Mouse (Mus musculus): ENCODE results near the gene Igdcc3. TPM values are rescaled to one million over a fixed set of nuclear protein-coding genes. Genes with fewer than 3 reads are reported as not detected.
"Not testable (repeated sequence)": the region's sequence is repeated elsewhere in the genome, so short reads cannot be mapped to it uniquely, and the experiment has no call there.

Gene Igdcc3
- polyA plus RNA-seq, 1 experiment from 2014 or later = 0.75 TPM

- H3K36me3 ChIP-seq = no peaks in the 10 kb centered on the region
- peaks cover 60% of the 10 kb centered on the region for H3K4me1 ChIP-seq
- H3K9ac ChIP-seq = peak overlapping the region; percentile 98
- H3K4me2 ChIP-seq = peak overlapping the region; percentile 99
- H3K4me3 ChIP-seq = peak overlapping the region; percentile 85
- H3K9me3 ChIP-seq (replicated peaks) = no peaks in the 10 kb centered on the region
- 0% methylated on average over 59 of the region's 59 CpGs for WGBS (ENCODE audit: insufficient replicate concordance)
- peak; percentile 94 for ATAC-seq
- no peaks in the 10 kb centered on the region for H3K27me3 ChIP-seq (replicated peaks)
- H3K27ac ChIP-seq = peak overlapping the region; percentile 100
These were observed 73.9 kb downstream of the Igdcc3 start for GRCm38 (mm10) chr9:65214778-65215493.

GRCm38 (mm10) chr9:65215494-65216126 lies 74.6 kb downstream of the Igdcc3 start:
- ATAC-seq = peak; percentile 82
- 3% methylated on average over 31 of the region's 31 CpGs for WGBS (ENCODE audit: insufficient replicate concordance)
- no peaks in the 10 kb centered on the region for H3K27me3 ChIP-seq (replicated peaks)
- peak overlapping the region; percentile 99 for H3K4me2 ChIP-seq
- H3K4me1 ChIP-seq = peaks cover 63% of the 10 kb centered on the region
- H3K9ac ChIP-seq = peak overlapping the region; percentile 98
- no peaks in the 10 kb centered on the region for H3K36me3 ChIP-seq
- peak overlapping the region; percentile 100 for H3K27ac ChIP-seq
- peak overlapping the region; percentile 85 for H3K4me3 ChIP-seq
- no peaks in the 10 kb centered on the region for H3K9me3 ChIP-seq (replicated peaks)

GRCm38 (mm10) chr9:65216972-65217371 lies 76.0 kb downstream of the Igdcc3 start:
- Histone ChIP-seq H3K9ac (peak overlapping the region; percentile 98), H3K4me3 (peak overlapping the region; percentile 85), H3K9me3 (replicated peaks) (no peaks in the 10 kb centered on the region), H3K27me3 (replicated peaks) (no peaks in the 10 kb centered on the region), H3K36me3 (no peaks in the 10 kb centered on the region), H3K4me1 (peaks cover 66% of the 10 kb centered on the region), H3K4me2 (peak overlapping the region; percentile 99), H3K27ac (peak overlapping the region; percentile 100)
- 10% methylated on average over 8 of the region's 8 CpGs for WGBS (ENCODE audit: insufficient replicate concordance)
- no peak for ATAC-seq

- WGBS (ENCODE audit: insufficient replicate concordance) = 16% methylated on average over 6 of the region's 6 CpGs
- H3K4me2 ChIP-seq = peak overlapping the region; percentile 99
These were observed 76.7 kb downstream of the Igdcc3 start for GRCm38 (mm10) chr9:65217661-65218060.

GRCm38 (mm10) chr9:65218916-65219315 lies 77.9 kb downstream of the Igdcc3 start:
- WGBS (ENCODE audit: insufficient replicate concordance) = 34% methylated on average over 1 of the region's 1 CpGs
- H3K27me3 ChIP-seq (replicated peaks) = no peaks in the 10 kb centered on the region
- no peak overlapping the region for H3K4me3 ChIP-seq
- H3K27ac ChIP-seq = peak overlapping the region; percentile 100
- peak overlapping the region; percentile 98 for H3K9ac ChIP-seq
- peaks cover 8% of the 10 kb centered on the region for H3K36me3 ChIP-seq
- H3K9me3 ChIP-seq (replicated peaks) = no peaks in the 10 kb centered on the region
- H3K4me1 ChIP-seq = peaks cover 60% of the 10 kb centered on the region
- no peak for ATAC-seq
- peak overlapping the region; percentile 99 for H3K4me2 ChIP-seq

More at GRCm38 (mm10) chr9:65217661-65218060, 76.7 kb downstream of the Igdcc3 start:
- peak overlapping the region; percentile 85 for H3K4me3 ChIP-seq
- H3K4me1 ChIP-seq = peaks cover 66% of the 10 kb centered on the region
- no peaks in the 10 kb centered on the region for H3K9me3 ChIP-seq (replicated peaks)
- no peaks in the 10 kb centered on the region for H3K27me3 ChIP-seq (replicated peaks)
- 0 out of 2 replicates have a peak, but pooled peaks cover 3% of the 10 kb centered on the region for H3K36me3 ChIP-seq
- H3K9ac ChIP-seq = peak overlapping the region; percentile 98
- peak overlapping the region; percentile 100 for H3K27ac ChIP-seq
- ATAC-seq = no peak

- not testable (repeated sequence) for H3K27me3 ChIP-seq (replicated peaks); H3K36me3 ChIP-seq; H3K4me3 ChIP-seq; H3K4me2 ChIP-seq; ATAC-seq; H3K9ac ChIP-seq; H3K9me3 ChIP-seq (replicated peaks); H3K27ac ChIP-seq
- peaks cover 51% of the 10 kb centered on the region for H3K4me1 ChIP-seq
- WGBS (ENCODE audit: insufficient replicate concordance) = 43% methylated on average over 3 of the region's 3 CpGs
These were observed 79.4 kb downstream of the Igdcc3 start for GRCm38 (mm10) chr9:65220398-65220797.

- Histone ChIP-seq H3K27ac (no peak overlapping the region), H3K36me3 (peaks cover 13% of the 10 kb centered on the region), H3K9ac (no peak overlapping the region), H3K4me1 (peaks cover 16% of the 10 kb centered on the region), H3K9me3 (replicated peaks) (no peaks in the 10 kb centered on the region), H3K4me2 (no peak overlapping the region), H3K4me3 (no peak overlapping the region), H3K27me3 (replicated peaks) (no peaks in the 10 kb centered on the region)
- 72% methylated on average over 6 of the region's 6 CpGs for WGBS (ENCODE audit: insufficient replicate concordance)
- no peak for ATAC-seq
These were observed 82.9 kb downstream of the Igdcc3 start for GRCm38 (mm10) chr9:65223927-65224326.

- Histone ChIP-seq H3K4me2 (no peak overlapping the region), H3K36me3 (peaks cover 27% of the 10 kb centered on the region), H3K9ac (no peak overlapping the region), H3K4me3 (no peak overlapping the region), H3K27ac (no peak overlapping the region), H3K9me3 (replicated peaks) (no peaks in the 10 kb centered on the region), H3K4me1 (peaks cover 3% of the 10 kb centered on the region), H3K27me3 (replicated peaks) (no peaks in the 10 kb centered on the region)
- WGBS (ENCODE audit: insufficient replicate concordance) = 35% methylated on average over 4 of the region's 4 CpGs
- ATAC-seq = no peak
These were observed 84.8 kb downstream of the Igdcc3 start for GRCm38 (mm10) chr9:65225795-65226194.

GRCm38 (mm10) chr9:65230250-65230649 lies 89.3 kb downstream of the Igdcc3 start:
- H3K4me2 ChIP-seq = no peak overlapping the region
- peaks cover 13% of the 10 kb centered on the region for H3K4me1 ChIP-seq
- peaks cover 53% of the 10 kb centered on the region for H3K36me3 ChIP-seq
- H3K9ac ChIP-seq = no peak overlapping the region
- 57% methylated on average over 6 of the region's 6 CpGs for WGBS (ENCODE audit: insufficient replicate concordance)
- ATAC-seq = no peak
- no peak overlapping the region for H3K27ac ChIP-seq
- H3K4me3 ChIP-seq = no peak overlapping the region
- no peaks in the 10 kb centered on the region for H3K27me3 ChIP-seq (replicated peaks)
- H3K9me3 ChIP-seq (replicated peaks) = no peaks in the 10 kb centered on the region

- WGBS (ENCODE audit: insufficient replicate concordance) = 66% methylated on average over 8 of the region's 8 CpGs
- no peaks in the 10 kb centered on the region for H3K27me3 ChIP-seq (replicated peaks)
- no peak overlapping the region for H3K27ac ChIP-seq
- no peak overlapping the region for H3K4me3 ChIP-seq
- H3K9ac ChIP-seq = no peak overlapping the region
- H3K4me1 ChIP-seq = peaks cover 13% of the 10 kb centered on the region
- no peak overlapping the region for H3K4me2 ChIP-seq
- ATAC-seq = no peak
- no peaks in the 10 kb centered on the region for H3K9me3 ChIP-seq (replicated peaks)
- H3K36me3 ChIP-seq = peaks cover 55% of the 10 kb centered on the region
These were observed 90.3 kb downstream of the Igdcc3 start for GRCm38 (mm10) chr9:65231284-65231683.

- ATAC-seq = no peak
- H3K36me3 ChIP-seq = peaks cover 71% of the 10 kb centered on the region
- no peak overlapping the region for H3K9ac ChIP-seq
These were observed 92.4 kb downstream of the Igdcc3 start for GRCm38 (mm10) chr9:65233243-65233985.

GRCm38 (mm10) chr9:65234734-65235133 lies 93.7 kb downstream of the Igdcc3 start:
- H3K27me3 ChIP-seq (replicated peaks) = no peaks in the 10 kb centered on the region
- H3K4me3 ChIP-seq = no peak overlapping the region
- H3K9me3 ChIP-seq (replicated peaks) = no peaks in the 10 kb centered on the region
- WGBS (ENCODE audit: insufficient replicate concordance) = 78% methylated on average over 3 of the region's 3 CpGs
- H3K36me3 ChIP-seq = peaks cover 67% of the 10 kb centered on the region
- H3K9ac ChIP-seq = no peak overlapping the region
- H3K4me2 ChIP-seq = no peak overlapping the region
- H3K27ac ChIP-seq = no peak overlapping the region
- H3K4me1 ChIP-seq = peaks cover 13% of the 10 kb centered on the region
- ATAC-seq = no peak

More at GRCm38 (mm10) chr9:65233243-65233985, 92.4 kb downstream of the Igdcc3 start:
- WGBS (ENCODE audit: insufficient replicate concordance) = 75% methylated on average over 9 of the region's 9 CpGs
- Histone ChIP-seq H3K27ac (peak overlapping the region; percentile 23; the same call in 1 of the 2 replicates), H3K27me3 (replicated peaks) (no peaks in the 10 kb centered on the region), H3K4me2 (no peak overlapping the region), H3K4me3 (no peak overlapping the region), H3K9me3 (replicated peaks) (no peaks in the 10 kb centered on the region), H3K4me1 (peaks cover 13% of the 10 kb centered on the region)
